Mouse (Mus musculus): ENCODE measurements around the gene Phyhd1. TPM values are rescaled to one million over a fixed set of nuclear protein-coding genes. Genes with fewer than 3 reads are reported as not detected.

Gene Phyhd1
- polyA plus RNA-seq, 1 experiment, result 32.2 TPM

- TF ChIP-seq POLR2A (IDR thresholded peaks at IDR 0.05; ENCODE audit: extremely low read depth, insufficient read depth, low read length) (no peak), CTCF (IDR thresholded peaks at IDR 0.05; ENCODE audit: extremely low read depth, insufficient read depth, low read length) (no peak)
- H3K4me3 ChIP-seq (ENCODE audit: insufficient read depth, low read length), result no peak overlapping the region
- H3K27ac ChIP-seq (ENCODE audit: insufficient read depth, low read length), result no peak overlapping the region; the same call in 1 of the 2 replicates
- H3K4me1 ChIP-seq (ENCODE audit: control insufficient read depth, insufficient read depth, low read length), result peaks cover 10% of the 10 kb centered on the region
Measured at GRCm38 (mm10) chr2:30261921-30262839, 3.8 kb upstream of the Phyhd1 start.

GRCm38 (mm10) chr2:30262840-30263441 is 3.1 kb upstream of the Phyhd1 start:
- H3K27ac ChIP-seq (ENCODE audit: insufficient read depth, low read length), result peak overlapping the region; percentile 13
- TF ChIP-seq POLR2A (IDR thresholded peaks at IDR 0.05; ENCODE audit: extremely low read depth, insufficient read depth, low read length) (no peak), CTCF (IDR thresholded peaks at IDR 0.05; ENCODE audit: extremely low read depth, insufficient read depth, low read length) (no peak)
- peaks cover 8% of the 10 kb centered on the region for H3K4me1 ChIP-seq (ENCODE audit: control insufficient read depth, insufficient read depth, low read length)
- H3K4me3 ChIP-seq (ENCODE audit: insufficient read depth, low read length), result no peak overlapping the region

GRCm38 (mm10) chr2:30263811-30264210 is 2.2 kb upstream of the Phyhd1 start:
- Histone ChIP-seq H3K4me3 (ENCODE audit: insufficient read depth, low read length) (no peak overlapping the region), H3K27ac (ENCODE audit: insufficient read depth, low read length) (peak overlapping the region; percentile 13; the same call in 1 of the 2 replicates), H3K4me1 (ENCODE audit: control insufficient read depth, insufficient read depth, low read length) (peaks cover 8% of the 10 kb centered on the region)
- TF ChIP-seq POLR2A (IDR thresholded peaks at IDR 0.05; ENCODE audit: extremely low read depth, insufficient read depth, low read length) (no peak), CTCF (IDR thresholded peaks at IDR 0.05; ENCODE audit: extremely low read depth, insufficient read depth, low read length) (no peak)

GRCm38 (mm10) chr2:30264671-30265519 is 1.1 kb upstream of the Phyhd1 start:
- TF ChIP-seq POLR2A (IDR thresholded peaks at IDR 0.05; ENCODE audit: extremely low read depth, insufficient read depth, low read length) (no peak), CTCF (IDR thresholded peaks at IDR 0.05; ENCODE audit: extremely low read depth, insufficient read depth, low read length) (no peak)
- peak overlapping the region; percentile 91 for H3K27ac ChIP-seq (ENCODE audit: insufficient read depth, low read length)
- peaks cover 6% of the 10 kb centered on the region for H3K4me1 ChIP-seq (ENCODE audit: control insufficient read depth, insufficient read depth, low read length)
- H3K4me3 ChIP-seq (ENCODE audit: insufficient read depth, low read length), result no peak overlapping the region

GRCm38 (mm10) chr2:30266392-30266941 is 464 bp downstream of the Phyhd1 start:
- Histone ChIP-seq H3K4me3 (ENCODE audit: insufficient read depth, low read length) (no peak overlapping the region), H3K27ac (ENCODE audit: insufficient read depth, low read length) (peak overlapping the region; percentile 91), H3K4me1 (ENCODE audit: control insufficient read depth, insufficient read depth, low read length) (peaks cover 6% of the 10 kb centered on the region)
- TF ChIP-seq POLR2A (IDR thresholded peaks at IDR 0.05; ENCODE audit: extremely low read depth, insufficient read depth, low read length) (no peak), CTCF (IDR thresholded peaks at IDR 0.05; ENCODE audit: extremely low read depth, insufficient read depth, low read length) (no peak)

- peaks cover 6% of the 10 kb centered on the region for H3K4me1 ChIP-seq (ENCODE audit: control insufficient read depth, insufficient read depth, low read length)
- 0 out of 2 replicates have a peak overlapping the region, but pooled peaks have one; percentile 91 for H3K27ac ChIP-seq (ENCODE audit: insufficient read depth, low read length)
- H3K4me3 ChIP-seq (ENCODE audit: insufficient read depth, low read length), result no peak overlapping the region
- TF ChIP-seq CTCF (IDR thresholded peaks at IDR 0.05; ENCODE audit: extremely low read depth, insufficient read depth, low read length), result no peak
- TF ChIP-seq POLR2A (IDR thresholded peaks at IDR 0.05; ENCODE audit: extremely low read depth, insufficient read depth, low read length), result no peak
Measured at GRCm38 (mm10) chr2:30267466-30267865, 1.5 kb downstream of the Phyhd1 start.

GRCm38 (mm10) chr2:30268371-30268770 is 2.4 kb downstream of the Phyhd1 start:
- H3K4me1 ChIP-seq (ENCODE audit: control insufficient read depth, insufficient read depth, low read length), result peaks cover 4% of the 10 kb centered on the region; the same call in 1 of the 2 replicates
- H3K27ac ChIP-seq (ENCODE audit: insufficient read depth, low read length), result 0 out of 2 replicates have a peak overlapping the region, but pooled peaks have one; percentile 41
- TF ChIP-seq POLR2A (IDR thresholded peaks at IDR 0.05; ENCODE audit: extremely low read depth, insufficient read depth, low read length) (no peak), CTCF (IDR thresholded peaks at IDR 0.05; ENCODE audit: extremely low read depth, insufficient read depth, low read length) (no peak)
- no peak overlapping the region for H3K4me3 ChIP-seq (ENCODE audit: insufficient read depth, low read length)

GRCm38 (mm10) chr2:30269241-30269990 is 3.4 kb downstream of the Phyhd1 start:
- no peak overlapping the region for H3K4me3 ChIP-seq (ENCODE audit: insufficient read depth, low read length)
- H3K4me1 ChIP-seq (ENCODE audit: control insufficient read depth, insufficient read depth, low read length), result peaks cover 4% of the 10 kb centered on the region; the same call in 1 of the 2 replicates
- TF ChIP-seq CTCF (IDR thresholded peaks at IDR 0.05; ENCODE audit: extremely low read depth, insufficient read depth, low read length), result no peak
- H3K27ac ChIP-seq (ENCODE audit: insufficient read depth, low read length), result peak overlapping the region; percentile 29
